Mouse (Mus musculus) frontal cortex, postnatal 14 days (tissue): Measurements from ENCODE around the gene Aldh16a1.

Experiments
- DNase-seq, 2 experiments: peaks; one replicate each; pipeline ENCODE4 v3.0.0; 2022; ENCODE audit warnings: low spot score in 2 of 2

The Aldh16a1 gene

GRCm38 (mm10) chr7:45091001-45091990 lies 63.1 kb downstream of the Aldh16a1 start:
- DNase-seq = no peak
